Mouse (Mus musculus) stomach, postnatal 0 days (tissue): Measurements from ENCODE around the gene Rack1.

Experiments
- CTCF ChIP-seq: IDR thresholded peaks from 2 replicates; pipeline ENCODE4 v1.5.1; 2016; ENCODE audit warnings: antibody characterized with exemption, low read depth, mild to moderate bottlenecking, moderate library complexity
- EP300 ChIP-seq: optimal IDR thresholded peaks from 2 replicates; pipeline ENCODE3; 2016; ENCODE audit warnings: antibody characterized with exemption

DNA sequence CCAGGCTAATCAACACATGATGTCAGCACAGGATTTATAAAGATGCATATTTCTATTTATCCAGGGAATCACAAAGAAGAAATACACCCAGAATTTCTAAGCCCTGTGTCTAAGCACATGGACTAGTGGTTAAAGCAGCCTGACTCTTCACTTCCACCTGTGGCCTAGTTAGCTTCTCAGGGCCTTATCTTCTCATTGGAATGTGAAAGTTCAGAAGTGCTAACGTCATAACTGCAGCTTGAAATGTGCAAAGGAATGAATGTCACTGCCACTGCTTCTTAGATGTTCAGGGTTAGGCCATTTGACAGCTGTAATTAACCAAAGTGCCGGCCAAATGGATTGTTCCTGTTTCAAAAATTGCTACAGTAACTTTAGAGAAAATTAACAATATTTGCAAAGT, 30.1 kb downstream of the Rack1 start:
- TF ChIP-seq CTCF (no peak), EP300 (no peak)
